In the genomic region with DNA sequence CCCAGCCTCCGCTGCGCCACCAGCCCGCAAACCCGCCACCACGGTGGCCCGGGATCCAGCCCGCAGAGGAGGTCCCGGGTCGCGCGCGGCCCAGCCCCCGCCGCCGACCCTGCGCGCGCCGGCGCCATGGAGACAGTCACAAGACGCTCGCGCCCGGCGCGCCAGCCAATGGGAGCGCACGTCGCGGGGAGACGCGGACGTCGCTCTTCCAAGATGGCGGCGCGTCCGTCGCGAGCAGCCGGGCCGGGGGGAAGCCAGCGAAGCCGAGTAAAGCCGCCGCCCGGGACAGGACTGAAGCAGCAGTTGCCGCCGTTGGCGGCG, we compare ENCODE assay signal across 8 mouse cellular contexts. TPM values are rescaled to one million over a fixed set of nuclear protein-coding genes. Genes with fewer than 3 reads are reported as not detected.
DNase-seq lines count a peak whose midpoint lies in the region; ATAC-seq and TF ChIP-seq lines count a peak whose summit lies in the region.

A gene (plus strand): TSS at position 188 of the 321 bp plus-strand sequence.

- peak within 1 kb of the TSS; percentile 79 for H3K4me2 ChIP-seq in heart, embryonic 15.5 days
- H3K4me2 ChIP-seq in liver, embryonic 14.5 days (ENCODE audit: low read depth), result peak within 1 kb of the TSS; percentile 84
- peak within 1 kb of the TSS; percentile 67 for H3K4me2 ChIP-seq in stomach, embryonic 16.5 days (ENCODE audit: low read depth, low read length)

- peak; percentile 82 to 85 for DNase-seq in CD8-positive naive resting alpha-beta T cell, adult 2 months (ENCODE audit: low read depth in 2 of 2, low spot score in 2 of 2)
- peak; percentile 79 for DNase-seq in c-Kit-negative CD71-positive TER-119-positive erythroid progenitor cells, embryonic 14.5 days (ENCODE audit: low read depth, low spot score)
- peak; percentile 87 for DNase-seq in forebrain, embryonic 10.5 days (ENCODE audit: extremely low spot score, low spot score)
- peak; percentile 90 to 97 for DNase-seq in kidney, postnatal 25 days
- DNase-seq in liver, embryonic 14.5 days (ENCODE audit: low read depth in 3 of 3, low spot score in 3 of 3), result peak; percentile 78 to 81 (median 80)
- peak; percentile 88 for DNase-seq in neural tube, embryonic 10.5 days (ENCODE audit: extremely low spot score, low spot score)

- peak within 1 kb of the TSS; percentile 93 for H3K9ac ChIP-seq in heart, embryonic 15.5 days
- H3K9ac ChIP-seq in liver, embryonic 14.5 days (replicated peaks), result peak within 1 kb of the TSS; percentile 97
- peak within 1 kb of the TSS; percentile 96 for H3K9ac ChIP-seq in stomach, embryonic 16.5 days (ENCODE audit: low read length)

- H3K36me3 ChIP-seq in forebrain, embryonic 10.5 days (replicated peaks), result no peaks in the 10 kb centered on the region
- no peaks in the 10 kb centered on the region for H3K36me3 ChIP-seq in heart, embryonic 15.5 days
- H3K36me3 ChIP-seq in liver, embryonic 14.5 days (replicated peaks; ENCODE audit: control insufficient read depth, insufficient read depth, low read depth), result no peaks in the 10 kb centered on the region
- no peaks in the 10 kb centered on the region for H3K36me3 ChIP-seq in stomach, embryonic 16.5 days (ENCODE audit: control insufficient read depth, insufficient read depth, low read length)

- no peaks in the 10 kb centered on the region for H3K27me3 ChIP-seq in forebrain, embryonic 10.5 days (ENCODE audit: poor library complexity, severe bottlenecking)
- no peaks in the 10 kb centered on the region for H3K27me3 ChIP-seq in heart, embryonic 15.5 days
- H3K27me3 ChIP-seq in liver, embryonic 14.5 days (ENCODE audit: control insufficient read depth, insufficient read depth, low read length), result no peaks in the 10 kb centered on the region
- H3K27me3 ChIP-seq in stomach, embryonic 16.5 days (ENCODE audit: control insufficient read depth, insufficient read depth, low read length), result no peaks in the 10 kb centered on the region

- no peak for TF ChIP-seq CTCF in liver, embryonic 14.5 days (IDR thresholded peaks at IDR 0.05; ENCODE audit: low read depth)

- peak within 1 kb of the TSS; percentile 97 for H3K4me3 ChIP-seq in forebrain, embryonic 10.5 days
- H3K4me3 ChIP-seq in heart, embryonic 15.5 days, result peak within 1 kb of the TSS; percentile 96
- peak within 1 kb of the TSS; percentile 72 to 98 for H3K4me3 ChIP-seq in liver, embryonic 14.5 days (ENCODE audit: insufficient read depth in 1 of 2, low read depth in 2 of 2, low read length in 2 of 2)
- peak within 1 kb of the TSS; percentile 97 for H3K4me3 ChIP-seq in stomach, embryonic 16.5 days (replicated peaks; ENCODE audit: low read length)

- TF ChIP-seq EP300 in liver, embryonic 14.5 days (IDR thresholded peaks at IDR 0.05; ENCODE audit: low read depth), result no peak

- H3K9me3 ChIP-seq in forebrain, embryonic 10.5 days, result no peaks in the 10 kb centered on the region
- H3K9me3 ChIP-seq in heart, embryonic 15.5 days (replicated peaks), result no peaks in the 10 kb centered on the region
- H3K9me3 ChIP-seq in liver, embryonic 14.5 days (ENCODE audit: control insufficient read depth, low read length), result no peaks in the 10 kb centered on the region
- no peaks in the 10 kb centered on the region for H3K9me3 ChIP-seq in stomach, embryonic 16.5 days (replicated peaks; ENCODE audit: control insufficient read depth, low read length)

- peak within 1 kb of the TSS; percentile 97 for H3K27ac ChIP-seq in forebrain, embryonic 10.5 days
- H3K27ac ChIP-seq in heart, embryonic 15.5 days, result peak within 1 kb of the TSS; percentile 98
- H3K27ac ChIP-seq in liver, embryonic 14.5 days, result peak within 1 kb of the TSS; percentile 88
- H3K27ac ChIP-seq in stomach, embryonic 16.5 days (ENCODE audit: low read length), result peak within 1 kb of the TSS; percentile 97

- WGBS in forebrain, embryonic 10.5 days, result under 1% methylated on average over 50 of the region's 51 CpGs
- WGBS in heart, embryonic 15.5 days, result 0% methylated on average over 51 of the region's 51 CpGs
- under 1% methylated on average over 41 of the region's 51 CpGs for WGBS in liver, embryonic 14.5 days (ENCODE audit: insufficient replicate concordance)
- under 1% methylated on average over 51 of the region's 51 CpGs for WGBS in stomach, embryonic 16.5 days

- H3K4me1 ChIP-seq in forebrain, embryonic 10.5 days, result peaks cover 34% of the 10 kb centered on the region
- H3K4me1 ChIP-seq in heart, embryonic 15.5 days (replicated peaks), result peaks cover 23% of the 10 kb centered on the region
- peaks cover 4 to 8% of the 10 kb centered on the region in 2 experiments for H3K4me1 ChIP-seq in liver, embryonic 14.5 days (replicated peaks; ENCODE audit: control insufficient read depth in 2 of 2, insufficient read depth in 2 of 2, low read length in 1 of 2)
- H3K4me1 ChIP-seq in stomach, embryonic 16.5 days (ENCODE audit: control insufficient read depth, insufficient read depth, low read length), result peaks cover 21% of the 10 kb centered on the region; the same call in 1 of the 2 replicates

- peak; percentile 97 for ATAC-seq in heart, embryonic 15.5 days (replicated peaks; ENCODE audit: insufficient number of reproducible peaks, insufficient read depth, low FRiP score, low read depth)
- peak; percentile 96 for ATAC-seq in liver, embryonic 14.5 days (ENCODE audit: insufficient read depth)
- ATAC-seq in stomach, embryonic 16.5 days (ENCODE audit: insufficient read depth, low FRiP score), result peak; percentile 97

RNA-seq across cellular contexts. Expression of the gene that starts here (rescaled TPM):
- 16.1 and 16.6 TPM in 2 replicates for polyA plus RNA-seq in forebrain, embryonic 10.5 days (2016; fragmentation: Nextera tagmentation; extraction: Ambion mirVana)
- polyA plus RNA-seq in heart, embryonic 15.5 days (2015; fragmentation: Nextera tagmentation; extraction: Ambion mirVana), result 29.2 and 33.6 TPM in 2 replicates
- polyA plus RNA-seq in liver, embryonic 14.5 days (2012; rRNA removed), result 1.7 and 2.5 TPM in 2 replicates
- 7.2 and 7.3 TPM in 2 replicates for polyA plus RNA-seq in liver, embryonic 14.5 days (2014; fragmentation: Nextera tagmentation; extraction: Ambion mirVana)
- 28.5 and 29.7 TPM in 2 replicates for polyA plus RNA-seq in stomach, embryonic 16.5 days (2015; fragmentation: Nextera tagmentation; extraction: Ambion mirVana)

Comparison
In these comparisons a context has a peak if more than half of its experiments do, and no peak if none do; other contexts are left out.
1. Peak in every context shown above with its lines: DNase-seq, ATAC-seq, H3K4me3 ChIP-seq and H3K27ac ChIP-seq.